14 mouse cellular contexts compared by ENCODE assay signal in the genomic region with DNA sequence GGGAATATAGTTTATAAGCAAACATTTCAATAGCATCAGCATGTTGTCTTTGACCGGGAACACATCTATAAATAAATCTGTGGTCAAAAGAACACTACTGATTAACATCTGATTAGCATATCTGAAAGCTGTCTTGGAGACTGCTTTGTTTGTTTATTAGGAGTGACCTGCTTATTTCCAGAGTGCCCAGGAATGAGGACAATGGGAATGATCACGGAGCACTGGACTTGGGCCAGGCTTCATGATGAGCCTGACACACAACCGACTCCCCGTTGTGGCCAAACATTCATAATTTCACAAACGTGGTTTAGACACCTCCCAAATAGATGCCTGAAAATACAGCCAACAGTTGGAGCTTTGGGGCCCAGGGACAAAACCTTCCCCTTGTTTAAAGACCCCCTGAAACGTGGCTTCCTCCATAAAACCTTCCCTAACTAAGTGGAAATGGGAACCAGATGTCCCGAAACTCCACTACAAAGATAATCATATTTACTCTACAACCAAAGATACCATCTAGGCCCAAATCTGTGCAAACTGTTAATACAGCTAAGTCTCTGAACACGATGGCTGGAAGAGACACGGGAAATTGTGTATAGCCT.
DNase-seq lines count a peak whose midpoint lies in the region; ATAC-seq and TF ChIP-seq lines count a peak whose summit lies in the region.
"Had no signal": no experiment of that assay in that cellular context is flagged by ENCODE, and none has a peak within 500 bp of the region (broad histone marks: within the 10 kb centered on the region; RNA-seq: fewer than 3 reads in every experiment).

No protein-coding gene starts in this region.

- TF ChIP-seq CTCF in thymus, adult 2 months (IDR thresholded peaks at IDR 0.05; ENCODE audit: borderline replicate concordance, control insufficient read depth, extremely low read depth, insufficient read depth, low read length, poor library complexity): no peak

- WGBS in forebrain, embryonic 14.5 days: 22% methylated on average over 9 of the region's 9 CpGs
- WGBS in forebrain, embryonic 11.5 days: 47% methylated on average over 9 of the region's 9 CpGs
- 44% methylated on average over 9 of the region's 9 CpGs for WGBS in midbrain, embryonic 14.5 days
- WGBS in midbrain, embryonic 16.5 days: 35% methylated on average over 9 of the region's 9 CpGs
- 36% methylated on average over 9 of the region's 9 CpGs for WGBS in embryonic facial prominence, embryonic 14.5 days
- WGBS in thymus, adult 2 months: 67% methylated on average over 9 of the region's 9 CpGs

- no peak for TF ChIP-seq POLR2A in thymus, adult 2 months (IDR thresholded peaks at IDR 0.05; ENCODE audit: control insufficient read depth, extremely low read depth, insufficient read depth, low read length, poor library complexity)

- no peaks in the 10 kb centered on the region for H3K36me3 ChIP-seq in forebrain, embryonic 14.5 days (ENCODE audit: control insufficient read depth, insufficient read depth, low read length)
- no peaks in the 10 kb centered on the region for H3K36me3 ChIP-seq in forebrain, embryonic 11.5 days (ENCODE audit: control insufficient read depth, insufficient read depth, low read length)
- H3K36me3 ChIP-seq in midbrain, embryonic 14.5 days (ENCODE audit: control insufficient read depth, insufficient read depth, low read length): no peaks in the 10 kb centered on the region
- H3K36me3 ChIP-seq in midbrain, embryonic 16.5 days (ENCODE audit: control insufficient read depth, insufficient read depth, low read length): no peaks in the 10 kb centered on the region
- no peaks in the 10 kb centered on the region for H3K36me3 ChIP-seq in embryonic facial prominence, embryonic 14.5 days (ENCODE audit: control insufficient read depth, insufficient read depth, low read length)
- no peaks in the 10 kb centered on the region for H3K36me3 ChIP-seq in thymus, adult 2 months (ENCODE audit: control insufficient read depth, insufficient read depth, low read length)
- H3K36me3 ChIP-seq: heart, embryonic 15.5 days; liver, embryonic 12.5 days had no signal

- peak; percentile 67 for DNase-seq in forebrain, embryonic 14.5 days (ENCODE audit: low spot score)
- DNase-seq in forebrain, embryonic 11.5 days (ENCODE audit: low spot score): no peak
- DNase-seq in midbrain, embryonic 14.5 days: peak; percentile 53
- peak; percentile 87 for DNase-seq in embryonic facial prominence, embryonic 14.5 days (ENCODE audit: low spot score)
- DNase-seq in lung, postnatal 36 days: peak; percentile 3
- DNase-seq in spleen, postnatal 4 days (ENCODE audit: low spot score in 2 of 2): no peak
- no peak for DNase-seq in thymus, adult 2 months
- DNase-seq: layer of hippocampus, adult 9-11 months; thymus, postnatal 4 days had no signal

- no peak overlapping the region for H3K27ac ChIP-seq in forebrain, embryonic 14.5 days (ENCODE audit: low read depth, low read length)
- no peak overlapping the region for H3K27ac ChIP-seq in forebrain, embryonic 11.5 days (ENCODE audit: low read depth, low read length)
- H3K27ac ChIP-seq in midbrain, embryonic 14.5 days (replicated peaks; ENCODE audit: low read depth, low read length): 0 out of 2 replicates have a peak overlapping the region, but pooled peaks have one; percentile 32
- no peak overlapping the region for H3K27ac ChIP-seq in midbrain, embryonic 16.5 days (ENCODE audit: low read length)
- peak overlapping the region; percentile 59 for H3K27ac ChIP-seq in embryonic facial prominence, embryonic 14.5 days (replicated peaks; ENCODE audit: low read depth, low read length)
- H3K27ac ChIP-seq in thymus, adult 2 months (ENCODE audit: control insufficient read depth, insufficient read depth, low read length): no peak overlapping the region
- H3K27ac ChIP-seq: heart, embryonic 15.5 days; liver, embryonic 12.5 days; midbrain, embryonic 13.5 days had no signal

- H3K9me3 ChIP-seq in forebrain, embryonic 14.5 days (replicated peaks; ENCODE audit: control insufficient read depth, low read length): no peaks in the 10 kb centered on the region; the same call in 1 of the 2 replicates
- peaks cover 3% of the 10 kb centered on the region; the same call in 1 of the 2 replicates for H3K9me3 ChIP-seq in forebrain, embryonic 11.5 days (ENCODE audit: control insufficient read depth, low read length)
- peaks cover 6% of the 10 kb centered on the region for H3K9me3 ChIP-seq in midbrain, embryonic 14.5 days (ENCODE audit: control insufficient read depth, low read length)
- peaks cover 3% of the 10 kb centered on the region; the same call in 1 of the 2 replicates for H3K9me3 ChIP-seq in midbrain, embryonic 16.5 days (replicated peaks; ENCODE audit: control insufficient read depth, low read length, poor library complexity, severe bottlenecking)
- H3K9me3 ChIP-seq in embryonic facial prominence, embryonic 14.5 days (ENCODE audit: control insufficient read depth, low read length): peaks cover 12% of the 10 kb centered on the region
- H3K9me3 ChIP-seq: heart, embryonic 15.5 days; liver, embryonic 12.5 days had no signal

- no peaks in the 10 kb centered on the region for H3K27me3 ChIP-seq in forebrain, embryonic 14.5 days (replicated peaks; ENCODE audit: control insufficient read depth, insufficient read depth, low read length)
- peaks cover 4% of the 10 kb centered on the region for H3K27me3 ChIP-seq in forebrain, embryonic 11.5 days (ENCODE audit: control insufficient read depth, insufficient read depth, low read length)
- H3K27me3 ChIP-seq in midbrain, embryonic 14.5 days (ENCODE audit: control insufficient read depth, insufficient read depth, low read length): no peaks in the 10 kb centered on the region
- H3K27me3 ChIP-seq in midbrain, embryonic 16.5 days (ENCODE audit: control insufficient read depth, insufficient read depth, low read depth, low read length): no peaks in the 10 kb centered on the region
- H3K27me3 ChIP-seq in embryonic facial prominence, embryonic 14.5 days (replicated peaks; ENCODE audit: control insufficient read depth, insufficient read depth, low read length): no peaks in the 10 kb centered on the region
- H3K27me3 ChIP-seq in thymus, adult 2 months (ENCODE audit: control insufficient read depth, insufficient read depth, low read length): no peaks in the 10 kb centered on the region
- H3K27me3 ChIP-seq: heart, embryonic 15.5 days; liver, embryonic 12.5 days had no signal

- H3K4me1 ChIP-seq in forebrain, embryonic 14.5 days (ENCODE audit: control insufficient read depth, insufficient read depth, low read length): peaks cover 5% of the 10 kb centered on the region; the same call in 1 of the 2 replicates
- no peaks in the 10 kb centered on the region; the same call in 1 of the 2 replicates for H3K4me1 ChIP-seq in forebrain, embryonic 11.5 days (replicated peaks; ENCODE audit: control insufficient read depth, insufficient read depth, low read length)
- peaks cover 10% of the 10 kb centered on the region; the same call in 1 of the 2 replicates for H3K4me1 ChIP-seq in midbrain, embryonic 14.5 days (ENCODE audit: control insufficient read depth, insufficient read depth, low read length)
- no peaks in the 10 kb centered on the region for H3K4me1 ChIP-seq in midbrain, embryonic 16.5 days (ENCODE audit: control insufficient read depth, insufficient read depth, low read length)
- peaks cover 12% of the 10 kb centered on the region for H3K4me1 ChIP-seq in embryonic facial prominence, embryonic 14.5 days (ENCODE audit: control insufficient read depth, insufficient read depth, low read length)
- no peaks in the 10 kb centered on the region for H3K4me1 ChIP-seq in thymus, adult 2 months (replicated peaks; ENCODE audit: control insufficient read depth, insufficient read depth, low read length)
- H3K4me1 ChIP-seq: heart, embryonic 15.5 days; liver, embryonic 12.5 days had no signal

- no peak overlapping the region for H3K4me3 ChIP-seq in forebrain, embryonic 14.5 days (ENCODE audit: low read depth, low read length)
- no peak overlapping the region for H3K4me3 ChIP-seq in forebrain, embryonic 11.5 days (ENCODE audit: low read depth, low read length)
- H3K4me3 ChIP-seq in midbrain, embryonic 14.5 days (replicated peaks; ENCODE audit: low read depth, low read length): no peak overlapping the region
- H3K4me3 ChIP-seq in midbrain, embryonic 16.5 days (ENCODE audit: low read depth, low read length): no peak overlapping the region
- no peak overlapping the region for H3K4me3 ChIP-seq in embryonic facial prominence, embryonic 14.5 days (ENCODE audit: low read depth, low read length)
- no peak overlapping the region for H3K4me3 ChIP-seq in thymus, adult 2 months (ENCODE audit: control insufficient read depth, insufficient read depth, low read length)
- H3K4me3 ChIP-seq: heart, embryonic 15.5 days; liver, embryonic 12.5 days; midbrain, embryonic 13.5 days had no signal

- H3K9ac ChIP-seq in forebrain, embryonic 14.5 days (ENCODE audit: low read length): no peak overlapping the region
- no peak overlapping the region for H3K9ac ChIP-seq in forebrain, embryonic 11.5 days (ENCODE audit: low read length)
- H3K9ac ChIP-seq in midbrain, embryonic 14.5 days (replicated peaks; ENCODE audit: low read length): no peak overlapping the region
- no peak overlapping the region for H3K9ac ChIP-seq in midbrain, embryonic 16.5 days (ENCODE audit: low read depth, low read length)
- no peak overlapping the region for H3K9ac ChIP-seq in embryonic facial prominence, embryonic 14.5 days (ENCODE audit: low read depth, low read length)
- H3K9ac ChIP-seq: heart, embryonic 15.5 days; liver, embryonic 12.5 days; midbrain, embryonic 13.5 days had no signal

- no peak overlapping the region for H3K4me2 ChIP-seq in forebrain, embryonic 14.5 days (ENCODE audit: low read length)
- H3K4me2 ChIP-seq in forebrain, embryonic 11.5 days (ENCODE audit: low read depth, low read length, severe bottlenecking): no peak overlapping the region
- no peak overlapping the region for H3K4me2 ChIP-seq in midbrain, embryonic 14.5 days (ENCODE audit: low read length)
- no peak overlapping the region for H3K4me2 ChIP-seq in midbrain, embryonic 16.5 days (ENCODE audit: low read length)
- no peak overlapping the region for H3K4me2 ChIP-seq in embryonic facial prominence, embryonic 14.5 days (ENCODE audit: low read depth, low read length)
- H3K4me2 ChIP-seq: heart, embryonic 15.5 days; liver, embryonic 12.5 days; midbrain, embryonic 13.5 days had no signal

- no peak for ATAC-seq in forebrain, embryonic 14.5 days
- no peak for ATAC-seq in forebrain, embryonic 11.5 days (replicated peaks; ENCODE audit: low FRiP score)
- ATAC-seq in midbrain, embryonic 14.5 days (ENCODE audit: low FRiP score, low TSS enrichment): no peak
- no peak for ATAC-seq in midbrain, embryonic 16.5 days
- ATAC-seq in embryonic facial prominence, embryonic 14.5 days (ENCODE audit: low read depth): no peak
- ATAC-seq: intestine, postnatal 0 days; liver, embryonic 12.5 days; midbrain, embryonic 13.5 days had no signal

Comparison
In these comparisons a context has a peak if more than half of its experiments do, and no peak if none do; other contexts are left out.
1. DNase-seq: peak in forebrain, embryonic 14.5 days (single experiment), midbrain, embryonic 14.5 days (single experiment), embryonic facial prominence, embryonic 14.5 days (single experiment) and lung, postnatal 36 days (single experiment); none in forebrain, embryonic 11.5 days (single experiment), spleen, postnatal 4 days (0 of 2) and thymus, adult 2 months (single experiment).
2. H3K27ac ChIP-seq: peak in midbrain, embryonic 14.5 days (single experiment) and embryonic facial prominence, embryonic 14.5 days (single experiment); none in forebrain, embryonic 14.5 days (single experiment), forebrain, embryonic 11.5 days (single experiment), midbrain, embryonic 16.5 days (single experiment) and thymus, adult 2 months (single experiment).